Mouse (Mus musculus): ENCODE measurements around the gene Crim1.

DNA sequence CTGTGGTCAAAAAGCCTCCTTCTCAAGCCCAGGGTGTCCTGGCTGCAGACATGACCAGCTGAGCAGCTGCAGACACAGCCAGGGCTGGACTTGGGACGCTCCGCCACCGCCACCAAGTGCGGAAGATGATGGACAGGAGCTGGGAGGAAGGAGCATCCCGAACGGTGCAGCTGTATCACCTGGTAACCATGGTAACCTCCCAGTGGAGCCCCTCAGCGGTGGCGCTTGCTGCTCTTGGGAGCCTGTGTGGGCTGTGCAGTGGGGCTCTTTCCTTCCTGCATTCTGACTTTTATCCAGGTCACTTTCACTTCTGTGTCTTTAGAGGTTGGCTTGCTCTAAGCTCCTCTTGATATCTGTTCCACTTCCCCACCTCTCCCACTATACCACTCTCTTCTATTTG lies 54.2 kb downstream of the Crim1 start:
- TF ChIP-seq USF1 (IDR thresholded peaks at IDR 0.05; ENCODE audit: low read depth) (no peak), POLR2A (IDR thresholded peaks at IDR 0.05; ENCODE audit: insufficient read length, low read depth) (no peak), CEBPB (IDR thresholded peaks at IDR 0.05; ENCODE audit: insufficient read depth, poor library complexity, severe bottlenecking) (no peak), E2F4 (IDR thresholded peaks at IDR 0.05; ENCODE audit: insufficient read depth) (no peak), REST (IDR thresholded peaks at IDR 0.05; ENCODE audit: insufficient read depth, insufficient read length) (no peak)
